Mouse (Mus musculus) adrenal gland, adult 2 months (tissue): ENCODE results near the gene Hoxc13. TPM values are rescaled to one million over a fixed set of nuclear protein-coding genes. Genes with fewer than 3 reads are reported as not detected.

ENCODE experiments used
- microRNA-seq, 2 experiments: library from miRNA; unstranded; fragments of <30 nt; microRNA quantifications; one replicate each; pipeline ENCODE4 v1.2.0; 2021
- polyA plus RNA-seq: library from polyadenylated mRNA; depleted of rRNA; stranded (reverse); fragments of >200 nt; gene quantifications from 2 replicates; pipeline ENCODE4 v1.2.3, GENCODE M21; 2012; rRNA removed
- total RNA-seq, 2 experiments: library from RNA; stranded (reverse); gene quantifications; 2 replicates each; pipeline ENCODE4 v1.2.3; 2021

Hoxc13 gene
- total and polyA plus RNA-seq, 3 experiments, result not detected

Small RNA genes lying within 50 kb of the gene (microRNA-seq; reads per million reads assigned to microRNA genes)
- gene Mir196a-2, result 191 to 242 reads per million in 2 experiments

Other genes starting within 250 kb of the Hoxc13 start
- gene Atp5g2, start 248.8 kb upstream of the Hoxc13 start, total RNA-seq, result 10 to 100 TPM; 19.5 to 24.2 TPM
- 415 and 492 TPM in 2 replicates for gene Atp5g2, start 248.8 kb upstream of the Hoxc13 start, polyA plus RNA-seq
- 100 to 1,000 TPM in 1 of 2 experiments, 10 to 100 TPM in 1; 93.4 to 136 TPM for gene Calcoco1, start 198.9 kb upstream of the Hoxc13 start, total RNA-seq
- 75.4 and 89.3 TPM in 2 replicates for gene Calcoco1, start 198.9 kb upstream of the Hoxc13 start, polyA plus RNA-seq
- not detected for gene Hoxc12, start 15.7 kb downstream of the Hoxc13 start, total RNA-seq
- not detected in 2 replicates for gene Hoxc12, start 15.7 kb downstream of the Hoxc13 start, polyA plus RNA-seq
- not detected for gene Hoxc11, start 33.3 kb downstream of the Hoxc13 start, total RNA-seq
- not detected in 2 replicates for gene Hoxc11, start 33.3 kb downstream of the Hoxc13 start, polyA plus RNA-seq
- gene Hoxc10, start 45.7 kb downstream of the Hoxc13 start, total RNA-seq, result under 1 TPM; 0.31 to 0.43 TPM
- 0.10 TPM in 1 of 2 replicates, not detected in the other for gene Hoxc10, start 45.7 kb downstream of the Hoxc13 start, polyA plus RNA-seq
- 10 to 100 TPM in 1 of 2 experiments, 1 to 10 TPM in 1; 6.7 to 10.3 TPM for gene Hoxc5, start 46.3 kb downstream of the Hoxc13 start, total RNA-seq
- gene Hoxc5, start 46.3 kb downstream of the Hoxc13 start, polyA plus RNA-seq, result 7.0 and 7.5 TPM in 2 replicates
- 1 to 10 TPM in 1 of 2 experiments, under 1 TPM in 1; 0.49 to 1.8 TPM for gene Hoxc9, start 55.3 kb downstream of the Hoxc13 start, total RNA-seq
- gene Hoxc9, start 55.3 kb downstream of the Hoxc13 start, polyA plus RNA-seq, result 3.7 and 6.7 TPM in 2 replicates
- 10 to 100 TPM; 30.6 to 40.1 TPM for gene Hoxc8, start 69.5 kb downstream of the Hoxc13 start, total RNA-seq
- 13.4 and 17.9 TPM in 2 replicates for gene Hoxc8, start 69.5 kb downstream of the Hoxc13 start, polyA plus RNA-seq
- 10 to 100 TPM; 52.2 to 60.3 TPM for gene Hoxc6, start 77.2 kb downstream of the Hoxc13 start, total RNA-seq
- 41.6 and 58.1 TPM in 2 replicates for gene Hoxc6, start 77.2 kb downstream of the Hoxc13 start, polyA plus RNA-seq
- 10 to 100 TPM in 1 of 2 experiments, 1 to 10 TPM in 1; 5.1 to 12.4 TPM for gene Hoxc4, start 97.8 kb downstream of the Hoxc13 start, total RNA-seq
- 8.8 and 9.6 TPM in 2 replicates for gene Hoxc4, start 97.8 kb downstream of the Hoxc13 start, polyA plus RNA-seq
- 10 to 100 TPM; 11.0 to 16.7 TPM for gene Smug1, start 246.0 kb downstream of the Hoxc13 start, total RNA-seq
- 16.6 and 17.1 TPM in 2 replicates for gene Smug1, start 246.0 kb downstream of the Hoxc13 start, polyA plus RNA-seq